ENCODE assay signal across 8 mouse cellular contexts in the genomic region with DNA sequence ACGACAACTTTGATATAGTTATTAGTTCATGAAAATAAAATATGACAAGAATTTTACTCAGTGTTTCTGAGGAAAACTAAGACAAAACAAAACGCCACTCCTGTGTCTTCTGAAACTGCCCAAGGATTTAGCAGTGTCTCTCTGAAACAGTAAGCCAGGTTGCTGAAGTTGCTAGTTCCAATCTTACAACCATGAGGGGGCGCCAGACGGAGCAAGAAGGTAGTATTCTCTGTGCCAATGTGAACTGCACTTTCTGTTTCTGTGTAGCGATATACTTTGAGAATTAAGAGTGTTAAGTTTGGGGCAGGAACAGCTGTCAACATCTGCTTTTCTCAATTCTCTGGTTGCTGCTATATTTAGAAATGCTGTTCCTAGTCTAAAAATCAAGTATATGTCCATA.
DNase-seq lines count a peak whose midpoint lies in the region; ATAC-seq and TF ChIP-seq lines count a peak whose summit lies in the region.
"Had no signal": no experiment of that assay in that cellular context is flagged by ENCODE, and none has a peak within 500 bp of the region (broad histone marks: within the 10 kb centered on the region; RNA-seq: fewer than 3 reads in every experiment).

No protein-coding gene starts in this region.

- peak; percentile 30; the same call in 1 of the 2 replicates for TF ChIP-seq CTCF in bone marrow, adult 2 months (IDR thresholded peaks at IDR 0.05; ENCODE audit: control insufficient read depth, insufficient read depth, low read length)
- peak; percentile 84 for TF ChIP-seq CTCF in midbrain, postnatal 0 days (IDR thresholded peaks at IDR 0.05)

- no peak overlapping the region for H3K27ac ChIP-seq in limb, embryonic 14.5 days (replicated peaks; ENCODE audit: low read depth, low read length)
- no peak overlapping the region for H3K27ac ChIP-seq in limb, embryonic 10.5 days
- H3K27ac ChIP-seq in bone marrow, adult 2 months (ENCODE audit: control insufficient read depth, insufficient read depth, low read depth, low read length, poor library complexity): no peak overlapping the region
- 0 out of 2 replicates have a peak overlapping the region, but pooled peaks have one; percentile 48 for H3K27ac ChIP-seq in midbrain, postnatal 0 days (ENCODE audit: low read depth, low read length)
- H3K27ac ChIP-seq: limb, embryonic 15.5 days had no signal

- no peak overlapping the region for H3K4me3 ChIP-seq in limb, embryonic 14.5 days (replicated peaks; ENCODE audit: low read length)
- H3K4me3 ChIP-seq in limb, embryonic 10.5 days: no peak overlapping the region
- no peak overlapping the region for H3K4me3 ChIP-seq in bone marrow, adult 2 months (replicated peaks; ENCODE audit: control insufficient read depth, low read depth, low read length)
- H3K4me3 ChIP-seq in midbrain, postnatal 0 days (ENCODE audit: low read depth, low read length): no peak overlapping the region
- H3K4me3 ChIP-seq: limb, embryonic 15.5 days had no signal

- no peak for ATAC-seq in limb, embryonic 14.5 days (ENCODE audit: low FRiP score, low read depth)
- no peak for ATAC-seq in midbrain, postnatal 0 days (ENCODE audit: low FRiP score)
- ATAC-seq in activated CD4-positive, CD25-positive, alpha-beta regulatory T cell, adult 4 months: no peak

- H3K9me3 ChIP-seq in limb, embryonic 14.5 days (ENCODE audit: control insufficient read depth, low read length): no peaks in the 10 kb centered on the region
- no peaks in the 10 kb centered on the region for H3K9me3 ChIP-seq in limb, embryonic 10.5 days (replicated peaks)
- no peaks in the 10 kb centered on the region for H3K9me3 ChIP-seq in midbrain, postnatal 0 days (ENCODE audit: low read length)
- H3K9me3 ChIP-seq: limb, embryonic 15.5 days had no signal

- no peak overlapping the region for H3K9ac ChIP-seq in limb, embryonic 14.5 days (ENCODE audit: low read depth, low read length, severe bottlenecking)
- no peak overlapping the region for H3K9ac ChIP-seq in midbrain, postnatal 0 days (replicated peaks; ENCODE audit: low read length, poor library complexity, severe bottlenecking)
- H3K9ac ChIP-seq: limb, embryonic 15.5 days had no signal

- 39% methylated on average over 5 of the region's 5 CpGs for WGBS in limb, embryonic 14.5 days
- WGBS in limb, embryonic 10.5 days: 41% methylated on average over 5 of the region's 5 CpGs
- 33% methylated on average over 5 of the region's 5 CpGs for WGBS in bone marrow, adult 2 months
- WGBS in midbrain, postnatal 0 days: 33% methylated on average over 5 of the region's 5 CpGs

- H3K27me3 ChIP-seq in limb, embryonic 14.5 days (ENCODE audit: control insufficient read depth, insufficient read depth, low read length): no peaks in the 10 kb centered on the region
- no peaks in the 10 kb centered on the region for H3K27me3 ChIP-seq in limb, embryonic 10.5 days (ENCODE audit: low read depth, poor library complexity, severe bottlenecking)
- H3K27me3 ChIP-seq in midbrain, postnatal 0 days (ENCODE audit: insufficient read depth, low read length): no peaks in the 10 kb centered on the region
- H3K27me3 ChIP-seq: limb, embryonic 15.5 days had no signal

- peak; percentile 17 for DNase-seq in limb, embryonic 14.5 days (ENCODE audit: low spot score)
- no peak for DNase-seq in limb, embryonic 10.5 days (ENCODE audit: low spot score)
- DNase-seq in embryo, embryonic 9.5 days (ENCODE audit: extremely low spot score): peak; percentile 10
- peak; percentile 66 for DNase-seq in layer of hippocampus, adult 9-11 months
- peak; percentile 82 for DNase-seq in midbrain, postnatal 0 days (ENCODE audit: low spot score)

- no peaks in the 10 kb centered on the region for H3K36me3 ChIP-seq in limb, embryonic 14.5 days (ENCODE audit: control insufficient read depth, insufficient read depth, low read length)
- no peaks in the 10 kb centered on the region for H3K36me3 ChIP-seq in limb, embryonic 10.5 days
- H3K36me3 ChIP-seq in midbrain, postnatal 0 days (ENCODE audit: insufficient read depth, low read length): no peaks in the 10 kb centered on the region
- H3K36me3 ChIP-seq: limb, embryonic 15.5 days had no signal

- TF ChIP-seq POLR2A in limb, embryonic 14.5 days (IDR thresholded peaks at IDR 0.05; ENCODE audit: borderline replicate concordance, extremely low read depth, insufficient read depth, insufficient read length): no peak
- no peak for TF ChIP-seq POLR2A in bone marrow, adult 2 months (IDR thresholded peaks at IDR 0.05; ENCODE audit: borderline replicate concordance, control insufficient read depth, low read depth, low read length)

- no peaks in the 10 kb centered on the region for H3K4me1 ChIP-seq in limb, embryonic 14.5 days (ENCODE audit: control insufficient read depth, insufficient read depth, low read length)
- no peaks in the 10 kb centered on the region for H3K4me1 ChIP-seq in limb, embryonic 10.5 days
- H3K4me1 ChIP-seq in bone marrow, adult 2 months (ENCODE audit: control insufficient read depth, insufficient read depth, low read length): no peaks in the 10 kb centered on the region
- peaks cover 9% of the 10 kb centered on the region; the same call in 1 of the 2 replicates for H3K4me1 ChIP-seq in midbrain, postnatal 0 days (ENCODE audit: insufficient read depth, low read length)
- H3K4me1 ChIP-seq: limb, embryonic 15.5 days had no signal

- no peak overlapping the region for H3K4me2 ChIP-seq in limb, embryonic 14.5 days (replicated peaks; ENCODE audit: low read depth, low read length, severe bottlenecking)
- no peak overlapping the region for H3K4me2 ChIP-seq in midbrain, postnatal 0 days (ENCODE audit: low read depth, low read length, poor library complexity, severe bottlenecking)
- H3K4me2 ChIP-seq: limb, embryonic 15.5 days had no signal
